Mouse (Mus musculus) spleen, adult 2 months (tissue): ENCODE results near the gene Rap1gap.

Experiments used
- CTCF ChIP-seq: fragments of 200-500 bp; IDR thresholded peaks from 2 replicates; pipeline ENCODE4 v1.5.1; 2011; ENCODE audit warnings: mild to moderate bottlenecking, inconsistent platforms; ENCODE audit not compliant: insufficient read depth, insufficient read length, insufficient replicate concordance; ENCODE audit errors: extremely low read depth
- POLR2A ChIP-seq: fragments of 200-500 bp; IDR thresholded peaks from 2 replicates; pipeline ENCODE4 v1.6.1; 2011; ENCODE audit warnings: low read depth, low read length, inconsistent platforms

GRCm38 (mm10) chr4:137661547-137661946 lies 3.0 kb upstream of the Rap1gap start:
- TF ChIP-seq POLR2A (no peak), CTCF (no peak)
